Mouse (Mus musculus) heart, embryonic 10.5 days (tissue): ENCODE measurements at regions not wholly inside any gene's neighbourhood (a gene's known extent, or its start where the extent isn't known, plus 50 kb on each side); places are given as distances from the start of the nearest gene placed in this dataset.

Experiments used
- DNase-seq: peaks from one replicate; pipeline ENCODE4 v3.0.0-alpha.2; 2017; ENCODE audit warnings: low spot score
- H3K27ac ChIP-seq: fragments of 300-500 bp; sonication (generic); 2 replicates; pipeline ENCODE4 v1.5.1; 2016; ENCODE audit warnings: mild to moderate bottlenecking
- H3K27me3 ChIP-seq: fragments of 300-500 bp; sonication (generic); 2 replicates; pipeline ENCODE4 v1.6.1; 2016; ENCODE audit warnings: mild to moderate bottlenecking; ENCODE audit not compliant: poor library complexity, insufficient read depth, severe bottlenecking
- H3K36me3 ChIP-seq: fragments of 300-500 bp; sonication (generic); 2 replicates; pipeline ENCODE4 v1.6.1; 2016; ENCODE audit warnings: mild to moderate bottlenecking, moderate library complexity
- H3K4me1 ChIP-seq: fragments of 300-500 bp; sonication (generic); 2 replicates; pipeline ENCODE4 v1.6.1; 2016; ENCODE audit warnings: mild to moderate bottlenecking
- H3K4me3 ChIP-seq: fragments of 300-500 bp; sonication (generic); 2 replicates; pipeline ENCODE4 v1.5.1; 2016; ENCODE audit warnings: mild to moderate bottlenecking, moderate library complexity
- H3K9me3 ChIP-seq: fragments of 300-500 bp; sonication (generic); 2 replicates; pipeline ENCODE4 v1.6.1; 2016; ENCODE audit warnings: mild to moderate bottlenecking, moderate library complexity
- WGBS: fragments of 180-500 bp; shearing (Covaris S2); methylation state at CpG from one replicate; pipeline ENCODE4 v1.1.7; 2016; 5-methylcytosine and 5-hydroxymethylcytosine counted together

DNA sequence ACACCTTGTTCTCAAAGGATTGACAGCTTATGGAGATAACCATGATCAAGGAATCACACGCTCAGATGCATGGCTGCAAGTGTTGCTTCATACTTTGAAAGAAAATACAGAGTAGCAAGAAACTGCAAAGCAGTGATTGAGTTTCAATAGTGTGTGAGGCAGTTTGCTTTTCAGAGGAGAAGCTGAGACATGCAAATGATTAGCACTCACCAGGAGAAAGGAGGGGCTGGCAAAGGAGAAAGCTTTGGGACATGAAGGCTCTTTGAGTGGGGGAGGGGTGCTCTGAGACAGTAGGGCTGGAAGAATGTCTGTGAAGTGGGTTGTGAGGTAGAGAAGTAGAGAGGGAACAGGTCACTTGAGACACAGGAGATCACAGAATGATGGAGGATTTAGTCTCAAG is 238.7 kb upstream of the Fggy start:
- WGBS, result 15% methylated on average over 1 of the region's 1 CpGs
- Histone ChIP-seq H3K4me1 (peaks cover 25% of the 10 kb centered on the region), H3K9me3 (no peaks in the 10 kb centered on the region), H3K27me3 (no peaks in the 10 kb centered on the region), H3K4me3 (0 out of 2 replicates have a peak overlapping the region, but pooled peaks have one; percentile 13), H3K27ac (peak overlapping the region; percentile 78), H3K36me3 (no peaks in the 10 kb centered on the region)
- DNase-seq, result no peak

DNA sequence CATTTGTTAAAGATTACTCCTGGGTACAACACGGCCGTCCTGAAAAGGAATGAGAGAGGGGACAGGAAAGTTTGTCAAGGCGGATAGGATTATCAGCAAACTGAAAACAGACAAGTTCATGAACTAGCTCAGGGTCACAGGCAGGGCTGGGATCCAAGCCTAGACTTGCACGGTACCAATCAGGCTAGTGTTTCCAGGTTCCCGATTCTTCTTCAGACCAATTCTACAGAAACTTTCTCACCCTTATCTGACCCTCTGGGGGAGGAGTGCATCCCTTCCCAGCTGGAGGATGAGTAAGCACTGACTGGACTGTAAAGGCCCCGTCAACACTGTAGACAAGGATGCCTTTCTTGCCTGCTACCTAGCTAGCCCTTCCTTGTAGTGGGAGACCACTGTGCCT is 238.3 kb upstream of the Fggy start:
- no peaks in the 10 kb centered on the region for H3K36me3 ChIP-seq
- DNase-seq, result peak; percentile 76
- peak overlapping the region; percentile 78 for H3K27ac ChIP-seq
- no peak overlapping the region for H3K4me3 ChIP-seq
- no peaks in the 10 kb centered on the region for H3K27me3 ChIP-seq
- H3K9me3 ChIP-seq, result no peaks in the 10 kb centered on the region
- peaks cover 25% of the 10 kb centered on the region for H3K4me1 ChIP-seq
- WGBS, result 9% methylated on average over 6 of the region's 6 CpGs

DNA sequence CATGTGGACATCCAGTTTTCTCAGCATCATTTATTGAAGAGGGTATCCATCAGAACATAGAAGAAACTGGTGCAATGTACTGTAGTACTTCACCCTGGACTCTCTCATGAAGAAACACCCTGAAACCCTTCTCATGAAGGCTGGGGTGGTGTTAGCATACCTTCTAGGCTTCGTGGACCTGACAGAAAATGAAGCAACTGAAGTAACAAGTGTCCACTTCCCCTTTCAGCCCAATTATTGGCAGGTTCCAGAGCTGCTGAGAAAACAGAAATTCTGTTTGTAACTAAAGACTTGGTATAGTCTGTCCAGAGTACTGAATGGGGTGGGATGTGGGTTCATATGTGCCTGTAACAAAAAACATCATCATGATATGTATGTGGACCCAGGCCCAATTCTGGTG is 231.4 kb upstream of the Fggy start:
- no peak overlapping the region for H3K27ac ChIP-seq
- WGBS, result 74% methylated on average over 1 of the region's 1 CpGs
- no peaks in the 10 kb centered on the region for H3K9me3 ChIP-seq
- H3K36me3 ChIP-seq, result no peaks in the 10 kb centered on the region
- no peak overlapping the region for H3K4me3 ChIP-seq
- no peaks in the 10 kb centered on the region for H3K4me1 ChIP-seq
- no peaks in the 10 kb centered on the region for H3K27me3 ChIP-seq
- no peak for DNase-seq

DNA sequence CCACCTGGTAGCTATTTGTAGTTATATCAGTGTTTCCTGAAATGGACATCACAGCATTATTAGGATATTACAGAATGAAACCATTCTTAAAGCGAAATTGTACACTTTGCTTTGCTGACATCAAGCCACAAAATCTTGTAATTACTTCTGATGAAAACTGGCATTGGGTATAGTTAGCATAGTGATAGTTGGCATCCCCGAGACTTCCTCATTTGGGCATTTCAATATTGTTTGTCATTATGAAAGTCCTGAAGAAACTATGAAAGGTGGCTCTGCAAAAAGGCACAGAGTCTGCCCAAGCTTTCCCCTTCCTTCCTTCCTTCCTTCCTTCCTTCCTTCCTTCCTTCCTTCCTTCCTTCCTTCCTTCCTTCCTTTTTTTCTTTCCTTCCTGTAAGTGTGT is 217.5 kb upstream of the Fggy start:
- Histone ChIP-seq H3K4me1 (no peaks in the 10 kb centered on the region), H3K27me3 (no peaks in the 10 kb centered on the region), H3K36me3 (no peaks in the 10 kb centered on the region), H3K9me3 (no peaks in the 10 kb centered on the region), H3K27ac (no peak overlapping the region), H3K4me3 (no peak overlapping the region)
- no peak for DNase-seq
- 81% methylated on average over 2 of the region's 2 CpGs for WGBS

DNA sequence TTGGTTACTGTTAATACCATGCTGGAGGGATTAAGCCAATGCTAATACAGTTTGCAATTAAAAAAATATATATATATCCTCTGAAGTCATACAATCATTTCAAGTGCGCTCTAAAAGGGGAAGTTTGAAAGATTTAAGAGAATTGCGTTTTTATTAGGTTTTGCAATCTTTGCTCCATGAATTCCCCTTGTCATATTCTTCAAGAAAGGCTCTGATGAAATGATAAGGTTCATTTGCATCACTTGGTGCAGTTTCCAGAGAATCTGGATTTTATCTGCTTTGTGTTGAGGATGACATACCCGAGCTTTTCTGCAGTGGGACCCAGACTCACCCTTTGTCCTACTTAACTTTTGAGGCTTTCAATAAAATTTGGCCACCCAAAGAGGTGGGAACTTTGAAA is 216.4 kb upstream of the Fggy start:
- 76% methylated on average over 3 of the region's 3 CpGs for WGBS
- no peak for DNase-seq
- no peaks in the 10 kb centered on the region for H3K36me3 ChIP-seq

DNA sequence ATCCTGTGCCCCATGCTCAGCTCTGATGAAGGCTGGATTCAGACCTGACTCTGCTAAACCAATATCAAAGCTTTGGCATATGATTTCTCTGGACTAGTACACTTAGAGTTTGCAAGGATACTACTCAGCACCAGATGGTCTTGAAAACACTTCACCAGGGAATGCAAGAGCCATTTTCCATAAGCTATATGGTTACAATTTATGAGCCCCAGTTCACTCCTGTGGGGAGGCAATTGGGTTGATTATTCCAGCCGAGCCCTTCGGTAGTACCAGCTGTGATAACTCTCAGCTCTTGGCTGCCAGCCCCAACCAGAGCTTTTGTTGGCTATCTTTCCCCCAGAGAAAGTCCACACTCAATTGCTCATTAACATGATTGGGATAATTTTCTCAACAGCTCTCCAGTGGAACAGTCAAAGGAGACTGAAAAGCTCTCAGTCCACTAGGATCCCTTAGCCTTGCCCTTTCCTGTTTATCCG is 210.5 kb upstream of the Fggy start:
- no peaks in the 10 kb centered on the region for H3K9me3 ChIP-seq
- WGBS, result 71% methylated on average over 3 of the region's 3 CpGs
- no peak overlapping the region for H3K27ac ChIP-seq
- no peaks in the 10 kb centered on the region for H3K36me3 ChIP-seq
- no peaks in the 10 kb centered on the region for H3K4me1 ChIP-seq
- H3K4me3 ChIP-seq, result no peak overlapping the region
- no peaks in the 10 kb centered on the region for H3K27me3 ChIP-seq
- DNase-seq, result no peak

More for the DNA sequence above, 216.4 kb upstream of the Fggy start:
- no peak overlapping the region for H3K4me3 ChIP-seq
- no peaks in the 10 kb centered on the region for H3K9me3 ChIP-seq
- H3K27me3 ChIP-seq, result no peaks in the 10 kb centered on the region
- no peak overlapping the region for H3K27ac ChIP-seq
- no peaks in the 10 kb centered on the region for H3K4me1 ChIP-seq

DNA sequence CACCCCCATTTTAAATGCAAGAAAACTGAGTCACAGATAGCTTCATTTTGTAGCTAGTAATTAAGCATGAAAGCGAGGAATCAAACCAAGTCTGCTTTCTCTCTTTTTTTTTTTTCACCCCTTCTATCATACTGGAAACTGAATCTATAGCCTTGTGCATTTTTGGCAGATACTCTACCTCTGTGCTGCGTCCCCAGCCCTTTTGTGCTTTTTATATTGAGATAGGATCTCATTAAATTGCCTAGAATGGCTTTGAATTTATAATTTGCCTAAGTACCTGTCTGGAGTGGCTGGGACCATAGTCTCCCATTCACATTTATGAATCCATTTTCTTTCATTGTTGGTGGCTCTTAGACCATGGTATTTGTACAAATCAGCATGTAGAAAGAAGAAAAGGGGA is 209.9 kb upstream of the Fggy start:
- no peaks in the 10 kb centered on the region for H3K9me3 ChIP-seq
- H3K4me3 ChIP-seq, result no peak overlapping the region
- H3K36me3 ChIP-seq, result no peaks in the 10 kb centered on the region
- 75% methylated on average over 2 of the region's 2 CpGs for WGBS
- no peak overlapping the region for H3K27ac ChIP-seq
- no peak for DNase-seq
- H3K4me1 ChIP-seq, result no peaks in the 10 kb centered on the region
- H3K27me3 ChIP-seq, result no peaks in the 10 kb centered on the region

DNA sequence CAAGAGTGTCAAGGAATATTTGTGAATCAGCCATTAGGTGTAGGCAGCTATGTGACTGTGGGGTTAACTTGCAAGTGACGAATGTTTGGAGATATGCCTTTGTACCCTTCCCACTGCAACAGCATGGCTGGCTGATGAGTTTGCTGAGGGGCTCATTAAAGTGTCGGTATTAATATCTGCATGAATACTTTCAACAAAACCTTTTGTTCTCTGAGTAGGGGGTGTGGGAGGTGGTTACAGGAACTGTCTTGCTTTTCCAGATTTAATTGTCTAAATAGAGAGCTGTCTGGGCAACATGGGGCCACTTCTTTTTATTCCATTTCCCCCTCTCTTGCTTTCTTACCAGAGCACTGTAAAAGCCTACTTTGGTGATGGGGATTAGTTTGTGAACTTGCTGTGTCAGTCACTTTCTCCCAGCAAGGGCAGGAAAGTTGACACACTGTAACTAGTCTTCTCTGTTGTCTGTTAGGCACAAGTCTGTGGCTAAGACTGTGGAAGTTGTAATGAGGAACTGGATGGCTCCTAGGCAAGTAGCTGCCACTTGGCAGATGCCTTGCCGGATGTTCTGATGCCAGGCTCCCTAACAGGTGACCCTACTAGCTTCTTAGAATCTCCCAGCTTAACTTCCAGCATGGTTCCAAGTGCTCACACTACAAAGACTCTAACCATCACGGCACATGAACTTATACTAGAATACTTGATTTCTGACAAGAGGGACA is 208.7 kb upstream of the Fggy start:
- DNase-seq, result no peak
- H3K27me3 ChIP-seq, result no peaks in the 10 kb centered on the region
- H3K36me3 ChIP-seq, result no peaks in the 10 kb centered on the region
- H3K4me1 ChIP-seq, result no peaks in the 10 kb centered on the region
- no peak overlapping the region for H3K4me3 ChIP-seq
- 75% methylated on average over 4 of the region's 4 CpGs for WGBS
- H3K9me3 ChIP-seq, result no peaks in the 10 kb centered on the region
- no peak overlapping the region for H3K27ac ChIP-seq

DNA sequence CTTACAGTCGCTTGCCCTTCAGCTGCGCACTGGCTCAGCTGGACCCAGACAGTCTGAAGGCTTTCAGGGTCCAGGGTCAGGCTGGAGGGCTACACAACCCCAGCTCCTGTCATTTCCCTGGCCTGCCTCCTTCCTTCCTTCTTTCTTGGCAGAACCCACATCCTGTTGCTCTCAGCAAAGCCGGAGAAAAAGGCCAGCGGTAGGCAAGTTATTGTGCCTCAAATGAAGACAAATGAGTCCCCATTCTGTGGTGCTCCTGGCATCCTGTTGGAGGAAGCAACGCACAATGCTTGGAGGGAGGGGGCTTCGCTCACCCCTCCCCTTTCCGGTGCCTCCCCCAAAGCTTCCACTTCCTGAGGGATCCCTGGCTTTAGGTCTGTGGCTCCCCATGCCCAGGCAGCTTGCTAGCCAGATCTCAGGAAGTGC is 203.4 kb upstream of the Fggy start:
- H3K4me1 ChIP-seq, result peaks cover 9% of the 10 kb centered on the region; the same call in 1 of the 2 replicates
- H3K27ac ChIP-seq, result peak overlapping the region; percentile 70
- H3K4me3 ChIP-seq, result no peak overlapping the region
- 48% methylated on average over 7 of the region's 7 CpGs for WGBS
- no peaks in the 10 kb centered on the region for H3K27me3 ChIP-seq
- H3K9me3 ChIP-seq, result no peaks in the 10 kb centered on the region
- peak; percentile 77 for DNase-seq
- no peaks in the 10 kb centered on the region for H3K36me3 ChIP-seq

DNA sequence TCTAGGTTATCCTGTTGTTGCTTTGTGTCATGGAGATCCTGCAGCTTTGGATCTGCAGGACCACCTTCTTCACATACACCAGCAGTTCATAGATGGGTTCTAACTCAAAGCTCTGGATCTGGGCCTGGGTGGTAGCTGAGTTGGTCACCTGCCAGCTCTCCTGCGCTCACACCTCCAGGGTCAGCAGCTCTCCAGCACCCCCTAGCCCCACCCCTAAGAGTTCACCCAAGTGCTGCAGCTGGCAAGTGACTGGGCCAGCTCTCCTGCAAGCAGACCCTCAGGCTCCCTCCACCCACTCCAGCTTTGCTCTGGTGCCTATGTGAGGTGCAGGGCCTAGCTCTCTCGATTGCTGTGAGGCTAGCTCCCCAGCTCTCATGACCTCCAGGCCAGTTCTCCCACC is 198.6 kb upstream of the Fggy start:
- WGBS, result 62% methylated on average over 2 of the region's 2 CpGs
- peaks cover 9% of the 10 kb centered on the region; the same call in 1 of the 2 replicates for H3K4me1 ChIP-seq
- no peaks in the 10 kb centered on the region for H3K36me3 ChIP-seq
- no peaks in the 10 kb centered on the region for H3K27me3 ChIP-seq
- DNase-seq, result no peak
- H3K27ac ChIP-seq, result no peak overlapping the region
- no peaks in the 10 kb centered on the region for H3K9me3 ChIP-seq
- no peak overlapping the region for H3K4me3 ChIP-seq

DNA sequence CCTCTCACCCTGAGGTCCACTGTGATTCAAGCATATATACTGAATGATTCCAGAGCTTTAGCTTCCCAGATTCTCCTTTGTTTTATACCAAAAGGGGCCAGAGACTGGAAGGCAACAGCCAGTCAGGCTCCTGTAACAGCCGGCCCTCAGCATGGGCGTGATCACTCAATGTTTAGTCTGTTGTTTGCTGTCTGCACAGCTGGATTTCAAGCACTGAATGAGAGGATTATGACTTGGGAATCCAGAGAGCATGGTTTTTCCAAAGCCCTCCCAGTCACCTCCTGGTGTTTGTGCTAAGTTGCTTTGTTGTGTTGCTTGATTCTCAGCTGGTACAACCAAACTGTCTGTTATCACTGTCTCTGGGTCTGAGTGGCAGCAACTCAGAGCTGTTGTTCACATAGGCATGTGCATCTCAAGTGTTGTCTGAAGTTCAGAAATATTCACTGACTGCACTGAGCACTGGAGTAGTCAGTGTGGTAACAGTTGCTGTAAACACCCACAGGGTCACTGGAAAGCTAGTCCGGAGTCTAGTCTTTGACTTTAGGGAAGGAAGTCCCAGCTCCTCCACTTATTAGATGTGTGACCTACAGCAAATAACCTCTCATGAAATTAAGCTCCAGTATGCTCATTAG is 196.9 kb upstream of the Fggy start:
- H3K9me3 ChIP-seq, result no peaks in the 10 kb centered on the region
- DNase-seq, result no peak
- 0 out of 2 replicates have a peak, but pooled peaks cover 3% of the 10 kb centered on the region for H3K4me1 ChIP-seq
- WGBS, result 46% methylated on average over 3 of the region's 3 CpGs
- 0 out of 2 replicates have a peak overlapping the region, but pooled peaks have one; percentile 57 for H3K27ac ChIP-seq
- no peaks in the 10 kb centered on the region for H3K27me3 ChIP-seq
- no peaks in the 10 kb centered on the region for H3K36me3 ChIP-seq
- H3K4me3 ChIP-seq, result no peak overlapping the region

DNA sequence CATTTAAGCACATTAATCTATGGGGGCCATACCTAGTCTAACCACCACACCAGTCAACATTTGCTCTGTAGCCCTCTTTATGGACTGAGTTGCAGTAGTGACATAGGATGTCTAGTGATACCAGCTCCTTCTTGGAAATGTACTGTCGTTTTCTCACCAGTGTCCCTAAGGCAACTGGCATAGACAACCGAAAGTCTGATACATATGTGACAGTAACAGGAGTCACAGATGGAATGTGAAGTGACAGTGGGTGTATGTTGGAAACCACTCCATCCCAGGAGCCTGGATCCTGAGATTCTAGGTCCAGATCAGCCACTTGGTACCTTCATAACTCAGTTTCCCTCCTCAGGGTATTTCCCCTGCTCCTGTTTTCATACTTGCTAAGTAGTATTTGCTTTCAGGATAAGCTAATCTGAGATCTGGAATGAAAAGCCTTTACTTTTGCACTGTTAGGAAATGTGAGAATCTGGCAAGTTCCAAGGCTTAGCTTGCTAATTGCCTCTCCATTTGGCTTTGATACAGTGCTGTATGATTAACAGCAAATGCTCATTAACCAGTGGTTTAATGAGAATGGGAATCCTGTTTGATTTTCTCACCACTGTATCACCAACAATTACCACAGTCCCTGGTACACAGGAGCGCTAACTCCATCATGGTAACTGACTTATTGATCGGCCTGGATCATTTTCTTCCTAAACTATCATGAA is 192.8 kb upstream of the Fggy start:
- Histone ChIP-seq H3K4me3 (no peak overlapping the region), H3K36me3 (no peaks in the 10 kb centered on the region), H3K27me3 (no peaks in the 10 kb centered on the region), H3K27ac (no peak overlapping the region), H3K9me3 (no peaks in the 10 kb centered on the region), H3K4me1 (no peaks in the 10 kb centered on the region)
- 85% methylated on average over 4 of the region's 4 CpGs for WGBS
- no peak for DNase-seq

DNA sequence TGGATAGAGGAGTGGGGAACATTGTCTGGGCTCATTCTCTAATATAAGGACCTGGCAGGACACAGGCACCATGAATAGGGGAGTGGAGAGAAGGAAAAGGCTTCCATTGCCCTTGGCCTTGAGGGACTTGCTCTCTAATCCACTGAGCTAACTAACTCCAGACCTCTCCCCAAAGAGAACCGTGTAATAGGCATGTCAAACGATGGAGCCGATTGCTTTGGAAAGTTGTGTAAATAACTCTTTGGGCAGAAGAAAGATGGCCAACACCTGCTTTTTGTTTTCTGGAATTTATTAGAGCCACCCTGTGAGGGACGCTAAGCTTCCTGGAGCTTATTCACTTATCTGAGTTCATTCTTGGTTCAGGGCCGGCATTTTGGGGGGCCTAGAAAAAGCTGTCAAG is 180.9 kb upstream of the Fggy start:
- 78% methylated on average over 5 of the region's 5 CpGs for WGBS
- DNase-seq, result no peak
- no peaks in the 10 kb centered on the region for H3K36me3 ChIP-seq
- H3K27me3 ChIP-seq, result no peaks in the 10 kb centered on the region
- H3K27ac ChIP-seq, result no peak overlapping the region
- H3K4me1 ChIP-seq, result 0 out of 2 replicates have a peak, but pooled peaks cover 5% of the 10 kb centered on the region
- no peak overlapping the region for H3K4me3 ChIP-seq
- H3K9me3 ChIP-seq, result no peaks in the 10 kb centered on the region
